Mouse (Mus musculus): ENCODE measurements at regions not wholly inside any gene's neighbourhood (a gene's known extent, or its start where the extent isn't known, plus 50 kb on each side); places are given as distances from the start of the nearest gene placed in this dataset.
"Not testable (repeated sequence)": the region's sequence is repeated elsewhere in the genome, so short reads cannot be mapped to it uniquely, and the experiment has no call there.

DNA sequence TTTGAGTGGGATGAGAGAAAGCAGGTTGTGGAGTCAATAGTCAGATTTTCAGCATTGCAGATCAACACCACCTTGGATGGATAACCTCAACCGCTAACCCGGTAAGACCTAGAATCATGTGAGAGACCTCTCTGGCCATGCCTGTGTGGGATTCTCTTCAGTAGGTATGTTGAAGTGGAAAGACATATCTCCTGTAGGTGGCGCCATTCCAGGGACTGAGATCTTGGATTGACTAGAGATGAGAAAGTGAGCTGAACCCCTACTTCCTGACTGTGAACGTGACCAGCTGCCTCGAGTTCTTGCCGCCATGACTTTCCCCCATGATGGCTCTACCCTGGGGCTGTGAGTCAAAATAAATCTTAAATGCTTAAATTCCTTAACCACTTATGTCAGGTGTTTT, 102.7 kb downstream of the Eva1a start:
- DNase-seq: no peak

DNA sequence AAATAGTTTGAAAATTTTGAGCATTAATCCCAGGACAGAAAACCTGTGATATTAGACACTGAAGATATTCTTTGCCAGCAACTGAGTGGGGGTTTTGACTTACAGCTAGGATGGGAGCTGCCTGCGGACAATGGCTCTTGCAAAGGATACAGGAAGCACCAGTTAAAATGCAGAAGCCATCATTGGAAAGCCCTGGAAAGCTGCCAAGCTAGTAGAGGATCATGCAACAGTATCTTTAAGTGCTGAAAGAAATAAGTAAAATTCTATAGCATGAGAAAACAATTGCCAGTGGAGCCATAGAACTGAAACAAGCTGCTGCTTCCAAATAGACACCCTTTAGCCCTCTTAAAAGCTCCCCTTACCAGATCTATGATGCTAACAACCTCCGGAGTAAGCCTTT, 109.2 kb downstream of the Eva1a start:
- DNase-seq: no peak

DNA sequence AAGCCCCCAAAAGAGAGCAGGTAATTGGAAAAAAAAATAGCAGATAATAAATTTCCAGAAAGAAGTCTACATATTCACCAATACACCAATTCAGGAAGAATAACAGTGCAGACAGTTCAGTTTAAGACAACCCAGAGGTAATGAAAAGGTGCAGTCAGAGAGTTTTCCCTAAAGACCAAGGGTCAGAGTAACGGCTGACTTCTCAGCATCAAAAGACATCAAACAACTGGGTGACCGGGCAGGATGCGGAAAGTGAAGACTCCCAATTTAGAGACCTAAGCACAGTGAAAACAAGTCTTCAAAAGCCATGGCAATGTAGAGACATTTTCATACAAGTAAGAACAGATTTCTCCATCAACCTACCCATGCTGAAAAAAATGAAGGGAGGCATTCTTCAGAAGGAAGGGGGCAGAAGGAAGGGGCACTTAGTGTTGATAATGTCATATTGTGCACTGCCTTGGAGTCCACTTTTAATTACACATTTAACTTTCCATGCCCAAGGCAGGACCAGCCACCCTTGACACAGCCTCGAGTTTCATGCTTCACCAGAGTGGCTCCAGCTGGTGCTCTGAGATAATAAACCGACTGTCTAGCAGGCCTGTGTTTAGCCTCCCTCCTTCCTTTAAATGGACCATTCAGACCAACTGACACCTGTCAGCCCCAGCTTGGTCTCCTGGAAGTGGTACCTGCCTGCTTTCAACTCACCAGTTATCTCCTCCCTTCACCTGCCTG, 129.7 kb downstream of the Eva1a start:
- DNase-seq: no peak

DNA sequence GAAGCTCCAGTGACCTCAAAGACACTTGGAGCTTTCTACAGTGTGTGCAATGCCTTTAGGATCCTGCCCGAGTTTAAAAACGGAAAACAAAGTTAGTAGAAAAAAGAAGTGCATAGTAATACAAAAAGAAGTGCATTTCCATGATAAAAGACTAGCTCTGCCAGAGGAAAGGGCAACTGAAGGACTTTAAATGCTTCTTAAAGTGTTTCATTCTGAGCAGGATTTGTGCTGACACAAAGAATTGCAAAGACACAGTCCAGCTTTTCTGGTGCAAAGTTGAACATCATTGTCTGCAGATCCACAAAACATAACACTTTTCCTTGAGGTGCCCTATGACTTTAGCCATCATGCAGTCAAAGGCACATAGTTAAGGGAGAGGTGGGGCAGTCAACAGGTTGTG, 134.1 kb downstream of the Eva1a start:
- DNase-seq: no peak

DNA sequence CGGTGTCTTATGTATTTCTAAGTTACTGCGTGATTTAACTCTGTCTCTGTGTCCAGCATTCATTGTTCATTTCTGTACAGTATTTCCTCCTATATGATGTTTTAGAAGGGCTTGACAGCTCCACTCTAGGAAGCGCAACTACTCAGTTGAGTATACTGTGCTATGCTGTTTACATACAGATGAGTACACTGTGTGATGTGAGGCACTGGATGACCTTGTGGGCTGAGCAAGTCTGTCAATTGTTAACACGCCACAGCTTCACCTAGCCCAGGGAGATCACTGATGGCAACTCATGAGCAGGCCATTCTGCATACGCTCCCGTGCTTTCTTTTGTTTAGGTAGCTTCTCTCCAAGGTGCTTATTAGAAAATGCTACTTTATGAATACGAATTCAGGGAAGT, 159.3 kb downstream of the Eva1a start:
- DNase-seq: no peak

DNA sequence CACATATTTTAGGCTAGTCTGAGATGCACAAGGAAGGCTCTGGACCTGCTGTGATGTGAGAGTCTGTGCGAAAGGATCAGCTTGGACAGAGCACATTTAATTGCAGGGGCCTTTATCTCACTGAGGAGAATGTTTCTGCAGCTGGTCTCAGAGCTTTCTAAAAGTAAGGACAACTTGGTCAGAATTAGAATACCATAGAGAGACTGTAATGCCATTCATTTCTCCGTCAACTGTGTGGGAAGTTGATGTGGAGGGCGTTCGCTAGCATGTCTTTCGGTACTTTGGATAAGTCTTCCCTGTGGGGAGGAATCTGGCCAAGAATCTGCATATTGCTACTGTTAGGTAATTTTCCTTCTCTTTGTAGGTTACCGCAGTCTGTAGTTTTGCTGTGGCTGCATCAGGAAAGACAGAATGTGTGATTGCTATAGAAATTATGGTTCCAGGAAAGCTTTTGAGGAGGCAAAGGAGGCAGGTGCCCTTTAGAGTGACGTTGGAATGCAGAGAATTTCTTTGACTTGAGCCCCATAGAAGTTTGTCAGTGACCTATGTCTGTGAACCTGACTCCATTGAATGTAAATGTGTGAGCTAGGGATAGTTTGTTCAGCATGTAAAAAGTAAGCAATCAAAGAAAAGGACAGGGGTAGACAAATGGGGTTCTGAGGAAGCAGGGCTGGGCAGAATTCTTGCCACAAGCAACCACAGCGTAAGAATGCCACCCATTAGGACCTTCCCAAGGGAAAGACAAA, 164.2 kb downstream of the Eva1a start:
- no peak for DNase-seq

DNA sequence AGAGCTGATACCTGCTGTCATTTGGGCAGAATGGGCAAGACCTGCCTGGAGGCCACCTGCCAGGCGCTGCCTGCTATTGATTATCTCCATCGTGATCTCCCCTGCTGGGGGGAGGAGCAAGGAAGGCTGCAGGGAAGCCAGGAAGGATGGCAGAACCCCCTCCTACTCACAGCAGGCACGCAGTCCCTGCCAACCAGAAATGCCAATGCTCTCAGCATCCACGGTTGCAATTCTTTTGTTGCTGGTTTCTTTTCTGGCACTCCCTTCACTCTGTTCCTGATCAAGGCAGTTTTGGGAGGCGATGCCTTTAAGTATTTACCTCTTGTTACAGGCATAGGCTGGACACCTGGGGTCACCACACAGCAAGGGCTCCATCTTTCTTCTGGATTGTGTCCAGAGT, 164.3 kb upstream of the Tacr1 start:
- DNase-seq: peak; percentile 29

DNA sequence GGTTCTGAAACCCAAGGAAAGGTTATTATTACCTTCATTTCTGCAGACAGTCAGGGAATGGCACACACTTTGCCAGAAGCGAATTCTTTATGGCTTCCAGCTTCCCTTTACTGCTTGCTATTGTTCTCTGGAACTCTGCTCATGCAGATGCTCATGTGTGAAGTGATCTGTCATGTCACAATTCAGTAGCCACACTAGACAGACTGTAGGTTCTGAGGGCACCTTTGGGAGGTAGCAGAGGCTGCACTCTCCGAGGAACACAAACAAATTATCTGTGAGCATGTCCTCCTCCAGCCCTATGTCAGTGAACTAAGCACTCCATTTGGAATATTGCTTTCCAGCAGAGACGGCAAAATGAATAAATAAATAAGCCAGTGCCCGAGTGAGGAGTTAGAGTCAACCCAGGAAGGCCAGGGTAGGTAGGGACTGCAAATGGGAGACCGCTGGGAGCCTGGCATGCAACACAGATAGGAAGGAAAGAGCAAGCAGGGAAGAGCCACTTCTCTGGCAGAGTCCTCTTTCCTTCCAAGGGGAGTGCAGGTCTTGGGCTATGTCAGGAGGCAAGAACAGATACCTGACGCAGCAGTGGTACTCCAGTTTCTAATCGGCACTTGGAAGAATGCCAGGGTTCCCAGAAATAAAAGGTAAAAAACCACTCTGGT, 161.4 kb upstream of the Tacr1 start:
- no peak for DNase-seq

DNA sequence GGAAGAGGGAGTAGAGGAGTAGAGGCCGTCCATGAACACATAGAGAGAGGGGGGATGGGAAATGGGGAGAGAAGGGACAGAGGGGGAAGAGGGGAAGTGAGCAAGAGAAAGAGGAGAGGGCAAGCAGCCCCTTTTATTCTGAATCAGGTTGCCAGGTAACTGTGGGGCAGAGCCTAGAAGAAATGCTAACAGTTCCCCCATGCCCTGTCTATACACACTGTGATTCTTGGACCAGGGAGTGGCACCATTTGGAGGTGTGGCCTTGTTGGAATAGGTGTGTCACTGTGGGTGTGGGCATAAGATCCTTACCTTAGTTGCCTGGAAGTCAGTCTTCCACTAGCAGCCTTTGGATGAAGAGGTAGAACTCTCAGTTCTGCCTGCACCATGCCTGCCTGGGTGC, 154.5 kb upstream of the Tacr1 start:
- DNase-seq: not testable (repeated sequence)

DNA sequence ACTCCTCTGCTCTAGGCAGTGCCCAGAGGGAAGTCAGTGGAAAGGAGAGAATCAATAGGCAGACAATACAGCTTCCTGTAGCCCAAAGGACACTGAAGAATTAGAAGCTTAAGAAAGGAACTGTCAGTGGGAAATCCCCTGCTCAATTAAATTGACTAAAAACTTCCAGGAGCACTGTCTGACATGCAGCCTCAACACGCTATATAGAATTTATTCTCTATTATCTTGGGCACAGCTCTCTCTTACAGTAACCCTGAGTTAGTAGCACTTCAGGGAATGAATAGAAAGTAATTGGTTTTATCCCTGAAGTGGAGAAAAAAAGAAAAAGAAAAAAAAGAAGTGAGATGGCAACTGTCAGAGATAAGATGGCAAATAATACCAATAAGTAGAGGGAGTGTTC, 117.6 kb upstream of the Tacr1 start:
- no peak for DNase-seq

DNA sequence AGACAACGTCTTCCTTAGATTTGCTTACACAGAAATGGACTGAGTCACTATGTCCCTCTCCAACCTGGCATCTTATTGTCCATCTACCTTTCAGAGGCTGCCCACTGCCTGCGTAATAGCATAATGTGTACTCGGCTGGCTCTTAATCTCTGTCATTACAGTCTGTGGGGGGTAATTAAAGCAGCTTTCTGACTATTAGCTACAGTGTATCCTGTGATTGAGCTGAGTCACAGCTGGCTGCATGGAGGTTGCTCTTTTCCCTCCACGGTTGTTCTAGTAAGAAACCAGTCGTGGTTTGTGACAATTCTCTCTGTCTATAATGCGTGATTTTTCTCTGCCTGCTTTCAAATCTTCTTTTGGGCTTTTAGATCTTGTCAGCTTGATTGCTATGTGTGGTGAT, 116.9 kb upstream of the Tacr1 start:
- DNase-seq: no peak

DNA sequence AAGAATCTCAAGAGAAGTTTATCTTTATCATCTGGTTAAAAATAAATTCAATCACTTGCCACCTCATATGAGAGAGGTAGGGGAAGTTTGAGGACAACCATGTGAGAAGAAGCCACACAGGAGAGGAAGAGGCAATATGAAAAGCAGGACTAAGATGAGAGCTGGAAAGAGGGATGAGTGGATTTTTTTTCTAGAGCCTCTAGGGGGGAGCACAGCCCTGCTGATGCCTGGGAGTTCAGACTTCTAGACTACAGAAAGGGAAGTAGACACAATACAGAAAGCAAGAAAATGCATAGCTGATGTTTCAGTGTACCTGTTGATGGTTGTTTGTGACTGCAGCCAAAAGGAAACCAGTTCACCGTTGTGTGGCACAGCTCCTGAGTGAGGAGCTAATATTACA, 108.6 kb upstream of the Tacr1 start:
- no peak for DNase-seq

DNA sequence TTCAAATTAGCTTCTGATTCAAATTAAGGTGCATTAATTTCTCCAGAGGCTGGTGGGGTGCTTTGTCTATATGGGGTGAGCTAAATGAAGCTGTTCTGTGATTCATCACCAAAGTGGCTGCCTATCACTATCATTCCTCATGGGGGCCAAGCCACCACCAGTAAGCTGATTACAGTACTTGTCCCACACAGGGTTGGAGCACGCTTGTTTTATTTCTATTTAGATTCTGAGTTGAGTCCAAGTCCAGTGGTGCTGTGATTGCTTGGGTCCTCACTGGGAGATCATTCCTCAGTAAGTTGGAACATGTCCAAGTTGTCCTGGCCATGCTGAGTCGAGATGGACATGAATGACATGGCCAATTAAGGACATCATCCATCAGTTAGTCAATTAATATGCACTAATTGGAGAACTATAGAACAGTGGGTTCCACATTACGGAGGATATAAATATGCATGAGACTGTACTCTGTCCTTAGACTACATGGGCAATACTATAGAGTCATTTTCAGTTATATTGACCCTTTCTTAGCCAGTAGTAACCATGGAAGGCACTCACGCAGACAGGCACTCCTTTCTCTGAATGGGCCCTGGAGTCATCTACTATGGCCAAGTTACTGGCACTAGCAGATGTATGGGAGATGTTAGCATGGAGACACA, 105.3 kb upstream of the Tacr1 start:
- no peak for DNase-seq

DNA sequence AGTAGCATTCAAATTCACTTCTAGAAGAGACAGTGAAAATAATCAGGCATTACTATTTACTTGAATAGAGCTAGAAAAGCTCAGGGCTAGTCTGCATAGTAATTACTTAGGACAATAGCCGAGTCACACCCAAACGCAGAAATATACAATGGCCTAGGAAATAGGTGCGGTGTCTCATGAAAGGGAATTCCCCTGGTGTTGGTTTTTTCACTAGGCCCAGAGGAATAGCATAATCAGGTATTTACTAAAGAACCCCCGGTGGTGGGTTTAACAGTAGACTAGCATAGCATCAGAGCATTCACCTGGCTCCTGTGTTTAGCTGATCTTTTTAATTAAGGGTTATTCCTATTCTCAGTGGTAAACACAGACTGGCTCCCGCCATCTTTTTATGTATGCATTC, 99.9 kb upstream of the Tacr1 start:
- DNase-seq: not testable (repeated sequence)

DNA sequence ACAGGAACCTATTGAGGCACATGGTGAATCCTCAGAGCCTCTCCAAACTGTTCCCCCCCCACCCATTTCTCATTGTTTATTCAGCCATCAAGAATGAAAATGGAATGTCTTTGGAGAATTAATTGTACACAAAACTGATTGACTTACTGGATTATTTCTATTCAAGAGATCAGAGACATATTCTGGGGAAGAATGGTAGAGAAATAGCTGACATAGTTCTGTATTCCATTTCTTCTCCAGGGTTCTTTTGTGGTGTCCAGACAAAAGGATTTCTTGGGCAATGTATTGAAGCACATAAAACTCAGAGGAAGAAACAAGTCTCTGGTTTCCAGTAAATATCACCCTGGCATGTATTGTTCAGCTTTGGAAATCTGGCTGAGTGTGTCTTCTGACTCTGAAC, 88.4 kb upstream of the Tacr1 start:
- no peak for DNase-seq
